Mouse (Mus musculus): ENCODE measurements around the gene Dnmt3a. TPM values are rescaled to one million over a fixed set of nuclear protein-coding genes. Genes with fewer than 3 reads are reported as not detected.

Dnmt3a gene
- polyA plus RNA-seq, 1 experiment from 2014 or later, result 53.8 TPM

- H3K9ac ChIP-seq (ENCODE audit: low read depth, low read length), result no peak overlapping the region
- no peaks in the 10 kb centered on the region for H3K27me3 ChIP-seq (replicated peaks; ENCODE audit: control insufficient read depth, insufficient read depth, low read length)
- peaks cover 44% of the 10 kb centered on the region for H3K4me1 ChIP-seq (ENCODE audit: control insufficient read depth, insufficient read depth, low read length)
- no peak overlapping the region for H3K4me2 ChIP-seq (ENCODE audit: low read depth, low read length)
- no peaks in the 10 kb centered on the region for H3K9me3 ChIP-seq (ENCODE audit: control insufficient read depth, low read length)
- 68% methylated on average over 9 of the region's 9 CpGs for WGBS
- H3K4me3 ChIP-seq (ENCODE audit: low read length), result no peak overlapping the region
- H3K27ac ChIP-seq (ENCODE audit: low read length), result no peak overlapping the region
- ATAC-seq, result no peak
- peaks cover 26% of the 10 kb centered on the region; the same call in 1 of the 2 replicates for H3K36me3 ChIP-seq (ENCODE audit: control insufficient read depth, insufficient read depth, low read length)
Observed at GRCm38 (mm10) chr12:3837081-3837832, 31.4 kb downstream of the Dnmt3a start.

GRCm38 (mm10) chr12:3838009-3838408 is 32.2 kb downstream of the Dnmt3a start:
- Histone ChIP-seq H3K27me3 (replicated peaks; ENCODE audit: control insufficient read depth, insufficient read depth, low read length) (no peaks in the 10 kb centered on the region), H3K4me3 (ENCODE audit: low read length) (no peak overlapping the region), H3K4me2 (ENCODE audit: low read depth, low read length) (no peak overlapping the region), H3K27ac (ENCODE audit: low read length) (no peak overlapping the region), H3K4me1 (ENCODE audit: control insufficient read depth, insufficient read depth, low read length) (peaks cover 40% of the 10 kb centered on the region), H3K9me3 (ENCODE audit: control insufficient read depth, low read length) (no peaks in the 10 kb centered on the region), H3K9ac (ENCODE audit: low read depth, low read length) (no peak overlapping the region), H3K36me3 (ENCODE audit: control insufficient read depth, insufficient read depth, low read length) (peaks cover 26% of the 10 kb centered on the region; the same call in 1 of the 2 replicates)
- no peak for ATAC-seq
- 77% methylated on average over 4 of the region's 4 CpGs for WGBS

DNA sequence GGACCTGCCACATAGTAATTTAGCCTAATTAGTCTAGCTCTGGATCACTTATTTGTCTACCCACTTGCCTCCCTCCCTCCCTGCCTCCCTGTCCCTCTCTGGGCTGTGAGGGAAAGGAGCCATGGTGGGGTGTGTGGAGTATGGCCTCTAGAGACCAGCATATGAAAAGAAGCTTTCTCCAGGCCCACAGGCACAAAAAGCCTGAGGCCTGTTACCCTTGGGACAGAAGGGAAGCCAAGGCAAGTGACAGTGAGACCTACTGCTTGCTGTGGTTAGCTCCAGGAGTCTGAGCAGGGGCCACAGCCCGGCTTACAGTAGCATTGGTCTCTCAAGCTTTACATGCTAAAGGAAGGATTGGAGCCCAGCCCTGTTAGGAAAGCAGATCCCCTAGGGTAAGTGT is 33.9 kb downstream of the Dnmt3a start:
- Histone ChIP-seq H3K9me3 (ENCODE audit: control insufficient read depth, low read length) (no peaks in the 10 kb centered on the region), H3K27ac (ENCODE audit: low read length) (no peak overlapping the region), H3K27me3 (replicated peaks; ENCODE audit: control insufficient read depth, insufficient read depth, low read length) (no peaks in the 10 kb centered on the region), H3K9ac (ENCODE audit: low read depth, low read length) (no peak overlapping the region), H3K36me3 (ENCODE audit: control insufficient read depth, insufficient read depth, low read length) (peaks cover 26% of the 10 kb centered on the region; the same call in 1 of the 2 replicates), H3K4me2 (ENCODE audit: low read depth, low read length) (no peak overlapping the region), H3K4me3 (ENCODE audit: low read length) (no peak overlapping the region), H3K4me1 (ENCODE audit: control insufficient read depth, insufficient read depth, low read length) (peaks cover 37% of the 10 kb centered on the region)
- no peak for ATAC-seq
- WGBS, result 92% methylated on average over 1 of the region's 1 CpGs

DNA sequence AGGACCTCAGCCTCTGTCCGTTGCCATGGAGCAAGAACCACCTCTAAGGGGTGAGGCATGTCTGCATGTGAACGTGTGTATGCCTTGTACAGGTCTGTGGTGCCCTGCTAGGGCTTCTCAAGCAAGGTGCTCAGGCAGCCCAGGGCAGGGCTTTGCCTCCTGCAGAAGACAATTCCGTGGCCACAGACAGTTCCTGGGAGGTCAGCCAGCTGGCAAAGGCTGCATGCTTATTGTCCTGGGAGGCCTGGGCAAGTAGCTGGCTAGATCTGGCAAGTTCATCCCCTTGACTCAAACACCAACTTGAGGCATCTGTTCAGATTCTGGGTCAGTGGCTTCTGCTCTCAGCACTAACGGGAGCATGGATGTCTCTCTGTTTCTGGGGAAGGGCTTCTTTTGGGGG is 35.3 kb downstream of the Dnmt3a start:
- WGBS, result 65% methylated on average over 4 of the region's 4 CpGs
- H3K36me3 ChIP-seq (ENCODE audit: control insufficient read depth, insufficient read depth, low read length), result peaks cover 21% of the 10 kb centered on the region; the same call in 1 of the 2 replicates

DNA sequence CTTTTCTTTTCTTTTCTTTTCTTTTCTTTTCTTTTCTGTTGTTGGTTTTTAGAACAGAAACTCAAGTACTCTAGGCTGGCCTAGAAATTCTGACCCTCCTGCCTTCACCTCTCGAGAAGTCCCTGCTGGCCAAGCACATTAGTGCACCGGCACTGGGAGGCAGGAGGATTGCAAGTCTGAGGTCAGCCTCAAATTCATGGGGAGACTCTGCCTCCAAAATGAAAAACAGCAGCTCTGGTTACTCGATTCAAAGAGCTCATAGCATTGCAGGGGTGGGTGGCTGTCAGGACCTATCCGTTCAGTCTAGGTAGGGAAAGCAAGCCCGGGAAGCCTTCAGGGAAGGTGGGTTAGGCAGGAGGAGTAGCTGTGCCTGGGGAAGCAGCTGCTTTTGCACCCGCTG is 37.0 kb downstream of the Dnmt3a start:
- Histone ChIP-seq H3K36me3 (ENCODE audit: control insufficient read depth, insufficient read depth, low read length) (0 out of 2 replicates have a peak, but pooled peaks cover 8% of the 10 kb centered on the region), H3K27ac (ENCODE audit: low read length) (peak overlapping the region; percentile 50), H3K27me3 (replicated peaks; ENCODE audit: control insufficient read depth, insufficient read depth, low read length) (no peaks in the 10 kb centered on the region), H3K4me3 (ENCODE audit: low read length) (no peak overlapping the region), H3K9ac (ENCODE audit: low read depth, low read length) (0 out of 2 replicates have a peak overlapping the region, but pooled peaks have one; percentile 17), H3K4me1 (ENCODE audit: control insufficient read depth, insufficient read depth, low read length) (peaks cover 20% of the 10 kb centered on the region), H3K9me3 (ENCODE audit: control insufficient read depth, low read length) (no peaks in the 10 kb centered on the region), H3K4me2 (ENCODE audit: low read depth, low read length) (no peak overlapping the region; the same call in 1 of the 2 replicates)
- WGBS, result 41% methylated on average over 6 of the region's 6 CpGs
- ATAC-seq, result no peak; the same call in 1 of the 2 replicates

More for the DNA sequence above, 35.3 kb downstream of the Dnmt3a start:
- Histone ChIP-seq H3K27ac (ENCODE audit: low read length) (no peak overlapping the region), H3K27me3 (replicated peaks; ENCODE audit: control insufficient read depth, insufficient read depth, low read length) (no peaks in the 10 kb centered on the region), H3K9ac (ENCODE audit: low read depth, low read length) (no peak overlapping the region), H3K4me2 (ENCODE audit: low read depth, low read length) (no peak overlapping the region), H3K9me3 (ENCODE audit: control insufficient read depth, low read length) (no peaks in the 10 kb centered on the region), H3K4me1 (ENCODE audit: control insufficient read depth, insufficient read depth, low read length) (peaks cover 24% of the 10 kb centered on the region), H3K4me3 (ENCODE audit: low read length) (no peak overlapping the region)
- ATAC-seq, result no peak

GRCm38 (mm10) chr12:3843371-3843861 is 37.6 kb downstream of the Dnmt3a start:
- Histone ChIP-seq H3K4me1 (ENCODE audit: control insufficient read depth, insufficient read depth, low read length) (peaks cover 20% of the 10 kb centered on the region), H3K4me2 (ENCODE audit: low read depth, low read length) (no peak overlapping the region; the same call in 1 of the 2 replicates), H3K9me3 (ENCODE audit: control insufficient read depth, low read length) (no peaks in the 10 kb centered on the region), H3K36me3 (ENCODE audit: control insufficient read depth, insufficient read depth, low read length) (0 out of 2 replicates have a peak, but pooled peaks cover 5% of the 10 kb centered on the region), H3K27ac (ENCODE audit: low read length) (peak overlapping the region; percentile 50), H3K4me3 (ENCODE audit: low read length) (no peak overlapping the region), H3K9ac (ENCODE audit: low read depth, low read length) (peak overlapping the region; percentile 17; the same call in 1 of the 2 replicates), H3K27me3 (replicated peaks; ENCODE audit: control insufficient read depth, insufficient read depth, low read length) (no peaks in the 10 kb centered on the region)
- WGBS, result 15% methylated on average over 7 of the region's 7 CpGs
- ATAC-seq, result peak; percentile 67

DNA sequence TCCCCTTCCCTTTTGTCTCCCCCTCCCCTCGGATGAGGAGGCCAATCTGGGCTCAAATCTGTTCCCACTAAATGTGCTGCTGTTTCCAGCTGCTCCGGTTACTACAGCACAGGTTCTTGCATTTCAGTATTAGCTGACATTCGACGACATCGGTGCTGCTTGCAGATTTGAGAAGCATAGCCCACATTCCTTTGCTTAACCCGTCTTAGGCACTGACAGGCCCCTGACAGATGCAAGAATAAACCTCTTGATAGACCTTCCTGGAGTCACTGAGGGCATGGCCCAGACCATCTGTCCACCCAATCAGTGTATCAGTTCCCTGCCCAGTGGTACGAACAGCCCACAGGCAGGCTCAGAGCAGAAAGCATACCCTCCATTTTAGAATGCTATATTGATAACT is 38.1 kb downstream of the Dnmt3a start:
- Histone ChIP-seq H3K4me3 (ENCODE audit: low read length) (no peak overlapping the region), H3K4me1 (ENCODE audit: control insufficient read depth, insufficient read depth, low read length) (peaks cover 20% of the 10 kb centered on the region), H3K9ac (ENCODE audit: low read depth, low read length) (no peak overlapping the region), H3K9me3 (ENCODE audit: control insufficient read depth, low read length) (no peaks in the 10 kb centered on the region), H3K36me3 (ENCODE audit: control insufficient read depth, insufficient read depth, low read length) (0 out of 2 replicates have a peak, but pooled peaks cover 5% of the 10 kb centered on the region), H3K27me3 (replicated peaks; ENCODE audit: control insufficient read depth, insufficient read depth, low read length) (no peaks in the 10 kb centered on the region), H3K4me2 (ENCODE audit: low read depth, low read length) (no peak overlapping the region), H3K27ac (ENCODE audit: low read length) (peak overlapping the region; percentile 50)
- ATAC-seq, result peak; percentile 15
- WGBS, result 28% methylated on average over 7 of the region's 7 CpGs

- no peak overlapping the region for H3K4me3 ChIP-seq (ENCODE audit: low read length)
- ATAC-seq, result peak; percentile 51; the same call in 1 of the 2 replicates
- no peak overlapping the region for H3K4me2 ChIP-seq (ENCODE audit: low read depth, low read length)
- H3K9me3 ChIP-seq (ENCODE audit: control insufficient read depth, low read length), result no peaks in the 10 kb centered on the region
- WGBS, result 69% methylated on average over 5 of the region's 5 CpGs
- H3K4me1 ChIP-seq (ENCODE audit: control insufficient read depth, insufficient read depth, low read length), result peaks cover 20% of the 10 kb centered on the region
- peaks cover 7% of the 10 kb centered on the region for H3K36me3 ChIP-seq (ENCODE audit: control insufficient read depth, insufficient read depth, low read length)
- H3K9ac ChIP-seq (ENCODE audit: low read depth, low read length), result no peak overlapping the region
- H3K27ac ChIP-seq (ENCODE audit: low read length), result peak overlapping the region; percentile 50
- H3K27me3 ChIP-seq (replicated peaks; ENCODE audit: control insufficient read depth, insufficient read depth, low read length), result no peaks in the 10 kb centered on the region
Observed at GRCm38 (mm10) chr12:3844335-3844734, 38.5 kb downstream of the Dnmt3a start.

DNA sequence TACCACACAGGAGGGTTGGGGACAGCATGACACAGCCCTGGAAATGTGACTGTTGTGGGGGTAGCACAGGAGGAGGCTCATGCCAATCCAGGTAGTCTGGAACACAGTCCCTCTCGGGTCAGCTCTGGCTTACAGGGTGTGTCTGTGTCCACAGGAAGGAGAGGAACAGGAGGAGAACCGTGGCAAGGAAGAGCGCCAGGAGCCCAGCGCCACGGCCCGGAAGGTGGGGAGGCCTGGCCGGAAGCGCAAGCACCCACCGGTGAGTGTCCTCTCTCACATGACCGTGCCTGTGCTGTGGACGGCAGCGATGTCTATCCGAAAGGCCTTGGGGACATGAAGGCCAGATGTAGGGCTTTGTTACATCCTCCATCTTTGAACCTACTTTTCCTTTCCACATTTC is 43.7 kb downstream of the Dnmt3a start:
- H3K9me3 ChIP-seq (ENCODE audit: control insufficient read depth, low read length), result no peaks in the 10 kb centered on the region
- ATAC-seq, result no peak
- H3K27ac ChIP-seq (ENCODE audit: low read length), result no peak overlapping the region
- WGBS, result 89% methylated on average over 13 of the region's 13 CpGs
- H3K4me2 ChIP-seq (ENCODE audit: low read depth, low read length), result no peak overlapping the region
- peaks cover 13% of the 10 kb centered on the region for H3K36me3 ChIP-seq (ENCODE audit: control insufficient read depth, insufficient read depth, low read length)
- peaks cover 7% of the 10 kb centered on the region; the same call in 1 of the 2 replicates for H3K4me1 ChIP-seq (ENCODE audit: control insufficient read depth, insufficient read depth, low read length)
- H3K9ac ChIP-seq (ENCODE audit: low read depth, low read length), result no peak overlapping the region; the same call in 1 of the 2 replicates
- H3K27me3 ChIP-seq (replicated peaks; ENCODE audit: control insufficient read depth, insufficient read depth, low read length), result no peaks in the 10 kb centered on the region
- no peak overlapping the region for H3K4me3 ChIP-seq (ENCODE audit: low read length)
